Mouse (Mus musculus): ENCODE data around the gene Mapkap1. TPM values are rescaled to one million over a fixed set of nuclear protein-coding genes. Genes with fewer than 3 reads are reported as not detected.

Mapkap1 gene
- total RNA-seq (2021): 10 to 100 TPM; 59.6 to 62.0 TPM
- long read RNA-seq, experiment 1, transcript Mapkap1-204 (11 exons, 1,630 nt): minor isoform, 5 of 35 reads
- long read RNA-seq, experiment 1, transcript Mapkap1-209 (12 exons, 3,111 nt): major isoform, 15 of 35 reads
- long read RNA-seq, experiment 1, partial matches to known transcripts: 1 of 35 reads
- long read RNA-seq, experiment 1, other reads (novel, unspliced or antisense): 14 of 35 reads
- long read RNA-seq, experiment 2, transcript Mapkap1-209 (12 exons, 3,111 nt): major isoform, 18 of 44 reads
- long read RNA-seq, experiment 2, partial matches to known transcripts: 5 of 44 reads
- long read RNA-seq, experiment 2, other reads (novel, unspliced or antisense): 18 of 44 reads

- DNase-seq: peak; percentile 97 to 98
- intact Hi-C loops (cut with DNase I): loop anchor here (5.0 kb wide), 1 partner anchor 35 kb away; the partner anchor contains the start of gene Pbx3
Observed at GRCm38 (mm10) chr2:34406601-34407464, at the start of gene Mapkap1. Gene Mapkap1 (plus strand): TSS chr2:34406771.

GRCm38 (mm10) chr2:34363678-34364077 is 42.9 kb upstream of the Mapkap1 start:
- intact Hi-C loops (cut with DNase I): no loop called here
- DNase-seq: no peak

GRCm38 (mm10) chr2:34367024-34367423 is 39.5 kb upstream of the Mapkap1 start:
- DNase-seq: no peak
- intact Hi-C loops (cut with DNase I): no loop called here

GRCm38 (mm10) chr2:34368396-34368795 is 38.2 kb upstream of the Mapkap1 start:
- intact Hi-C loops (cut with DNase I): no loop called here
- DNase-seq: no peak

- no peak for DNase-seq
- intact Hi-C loops (cut with DNase I): loop anchor here (5.0 kb wide), 1 partner anchor 37 kb away; the partner anchor contains the start of gene Mapkap1
Observed at GRCm38 (mm10) chr2:34370349-34370724, 36.2 kb upstream of the Mapkap1 start.

GRCm38 (mm10) chr2:34370725-34371440 is 35.7 kb upstream of the Mapkap1 start:
- peak; percentile 17 to 28 for DNase-seq
- intact Hi-C loops (cut with DNase I): loop anchor here (5.0 kb wide), 1 partner anchor 36 kb away; the partner anchor contains the start of gene Mapkap1

- intact Hi-C loops (cut with DNase I): loop anchor here (5.0 kb wide), 1 partner anchor 36 kb away; the partner anchor contains the start of gene Mapkap1
- DNase-seq: peak; percentile 14 to 46
Observed at GRCm38 (mm10) chr2:34371441-34372304, 34.9 kb upstream of the Mapkap1 start.

- DNase-seq: peak; percentile 94 to 97
- intact Hi-C loops (cut with DNase I): loop anchor here (5.0 kb wide), 1 partner anchor 35 kb away; the partner anchor contains the start of gene Mapkap1
Observed at GRCm38 (mm10) chr2:34372305-34373301, 34.0 kb upstream of the Mapkap1 start, which contains the start of gene Pbx3. Gene Pbx3 (minus strand): TSS chr2:34373142.

- no peak for DNase-seq
- intact Hi-C loops (cut with DNase I): loop anchor here (5.0 kb wide), 1 partner anchor 33 kb away; the partner anchor contains the start of gene Mapkap1
Observed at GRCm38 (mm10) chr2:34373886-34374285, 32.7 kb upstream of the Mapkap1 start.

GRCm38 (mm10) chr2:34374349-34374748 is 32.2 kb upstream of the Mapkap1 start:
- intact Hi-C loops (cut with DNase I): loop anchor here (5.0 kb wide), 1 partner anchor 33 kb away; the partner anchor contains the start of gene Mapkap1
- no peak for DNase-seq

GRCm38 (mm10) chr2:34378930-34379329 is 27.6 kb upstream of the Mapkap1 start:
- intact Hi-C loops (cut with DNase I): loop anchor here (5.0 kb wide), 1 partner anchor 258 kb away; no protein-coding TSS in a partner anchor
- DNase-seq: no peak

- no peak for DNase-seq
- intact Hi-C loops (cut with DNase I): no loop called here
Observed at GRCm38 (mm10) chr2:34399535-34399934, 7.0 kb upstream of the Mapkap1 start.

GRCm38 (mm10) chr2:34407596-34407995 is 1.0 kb downstream of the Mapkap1 start:
- intact Hi-C loops (cut with DNase I): loop anchor here (5.0 kb wide), 1 partner anchor 35 kb away; the partner anchor contains the start of gene Pbx3
- DNase-seq: no peak

GRCm38 (mm10) chr2:34408341-34408740 is 1.8 kb downstream of the Mapkap1 start:
- intact Hi-C loops (cut with DNase I): loop anchor here (5.0 kb wide), 1 partner anchor 36 kb away; the partner anchor contains the start of gene Pbx3
- no peak for DNase-seq

GRCm38 (mm10) chr2:34409741-34410340 is 3.3 kb downstream of the Mapkap1 start:
- no peak for DNase-seq
- intact Hi-C loops (cut with DNase I): loop anchor here (5.0 kb wide), 1 partner anchor 38 kb away; the partner anchor contains the start of gene Pbx3

GRCm38 (mm10) chr2:34420256-34420655 is 13.7 kb downstream of the Mapkap1 start:
- no peak for DNase-seq
- intact Hi-C loops (cut with DNase I): no loop called here

GRCm38 (mm10) chr2:34424186-34424585 is 17.6 kb downstream of the Mapkap1 start:
- intact Hi-C loops (cut with DNase I): no loop called here
- DNase-seq: no peak

Data from gastrocnemius, postnatal 36 days (tissue).